In the genomic region with DNA sequence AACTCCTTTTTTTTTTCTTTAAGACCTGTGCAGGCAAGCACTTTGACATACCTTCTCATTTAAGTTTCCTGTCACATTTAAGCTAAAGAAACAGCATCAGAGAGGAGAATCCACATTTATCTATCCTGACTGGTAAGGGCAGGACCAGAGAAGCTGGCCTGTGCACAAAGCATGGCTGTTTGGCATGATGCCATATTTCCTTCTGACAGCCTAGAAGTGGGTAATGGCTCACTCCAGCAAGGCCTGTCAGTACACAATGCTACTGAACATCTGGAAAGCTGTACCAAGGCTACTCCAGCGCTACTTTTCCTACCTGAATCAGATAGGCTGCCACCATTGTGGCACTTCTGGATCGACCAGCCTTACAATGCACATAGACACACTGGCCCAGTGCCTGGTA, we compare ENCODE assay signal across 11 mouse cellular contexts. TPM values are rescaled to one million over a fixed set of nuclear protein-coding genes. Genes with fewer than 3 reads are reported as not detected.
DNase-seq lines count a peak whose midpoint lies in the region; ATAC-seq and TF ChIP-seq lines count a peak whose summit lies in the region.
"Had no signal": no experiment of that assay in that cellular context is flagged by ENCODE, and none has a peak within 500 bp of the region (broad histone marks: within the 10 kb centered on the region; RNA-seq: fewer than 3 reads in every experiment).

No protein-coding gene starts in this region.

- no peak overlapping the region; the same call in 1 of the 2 replicates for H3K4me3 ChIP-seq in gastrocnemius, adult 2 months
- H3K4me3 ChIP-seq in liver, embryonic 11.5 days (ENCODE audit: low read depth, low read length): no peak overlapping the region
- no peak overlapping the region for H3K4me3 ChIP-seq in liver, embryonic 12.5 days
- H3K4me3 ChIP-seq in limb, embryonic 14.5 days (replicated peaks; ENCODE audit: low read length): no peak overlapping the region
- H3K4me3 ChIP-seq: intestine, embryonic 15.5 days had no signal

- no peak for ATAC-seq in liver, embryonic 11.5 days (replicated peaks; ENCODE audit: low FRiP score)
- ATAC-seq in liver, embryonic 12.5 days: no peak
- ATAC-seq in limb, embryonic 14.5 days (ENCODE audit: low FRiP score, low read depth): no peak
- no peak for ATAC-seq in erythroid progenitor cell, adult 5-6 weeks (replicated peaks; ENCODE audit: low FRiP score, poor library complexity, severe bottlenecking)
- ATAC-seq: intestine, embryonic 15.5 days had no signal

- no peak for TF ChIP-seq CTCF in gastrocnemius, adult 2 months (IDR thresholded peaks at IDR 0.05)

- TF ChIP-seq POLR2A in limb, embryonic 14.5 days (IDR thresholded peaks at IDR 0.05; ENCODE audit: borderline replicate concordance, extremely low read depth, insufficient read depth, insufficient read length): no peak

- H3K36me3 ChIP-seq in liver, embryonic 11.5 days (ENCODE audit: control insufficient read depth, insufficient read depth, low read length): peaks cover 38% of the 10 kb centered on the region
- H3K36me3 ChIP-seq in liver, embryonic 12.5 days: peaks cover 67% of the 10 kb centered on the region
- peaks cover 58% of the 10 kb centered on the region for H3K36me3 ChIP-seq in limb, embryonic 14.5 days (ENCODE audit: control insufficient read depth, insufficient read depth, low read length)

- no peaks in the 10 kb centered on the region for H3K9me3 ChIP-seq in liver, embryonic 11.5 days (ENCODE audit: control insufficient read depth, low read length)
- H3K9me3 ChIP-seq in liver, embryonic 12.5 days (replicated peaks): no peaks in the 10 kb centered on the region
- no peaks in the 10 kb centered on the region for H3K9me3 ChIP-seq in limb, embryonic 14.5 days (ENCODE audit: control insufficient read depth, low read length)
- H3K9me3 ChIP-seq: intestine, embryonic 15.5 days had no signal

- no peak overlapping the region for H3K4me2 ChIP-seq in liver, embryonic 11.5 days
- no peak overlapping the region for H3K4me2 ChIP-seq in liver, embryonic 12.5 days
- no peak overlapping the region for H3K4me2 ChIP-seq in limb, embryonic 14.5 days (replicated peaks; ENCODE audit: low read depth, low read length, severe bottlenecking)
- H3K4me2 ChIP-seq: intestine, embryonic 15.5 days had no signal

- H3K27ac ChIP-seq in gastrocnemius, adult 2 months: peak overlapping the region; percentile 4; the same call in 1 of the 2 replicates
- no peak overlapping the region for H3K27ac ChIP-seq in liver, embryonic 11.5 days (ENCODE audit: low read depth, low read length)
- H3K27ac ChIP-seq in liver, embryonic 12.5 days: no peak overlapping the region
- no peak overlapping the region; the same call in 1 of the 2 replicates for H3K27ac ChIP-seq in limb, embryonic 14.5 days (replicated peaks; ENCODE audit: low read depth, low read length)
- H3K27ac ChIP-seq: intestine, embryonic 15.5 days; liver, embryonic 14.5 days had no signal

- peaks cover 9% of the 10 kb centered on the region for H3K4me1 ChIP-seq in liver, embryonic 11.5 days (replicated peaks; ENCODE audit: control insufficient read depth, insufficient read depth, low read length)
- peaks cover 35% of the 10 kb centered on the region for H3K4me1 ChIP-seq in liver, embryonic 12.5 days
- peaks cover 15% of the 10 kb centered on the region for H3K4me1 ChIP-seq in limb, embryonic 14.5 days (ENCODE audit: control insufficient read depth, insufficient read depth, low read length)

- DNase-seq in gastrocnemius, adult 2 months: no peak
- no peak for DNase-seq in gastrocnemius, adult 8-10 months (ENCODE audit: low spot score in 2 of 2)
- no peak for DNase-seq in liver, embryonic 11.5 days (ENCODE audit: low spot score)
- DNase-seq in adrenal gland, postnatal 36 days: peak; percentile 42 to 44
- DNase-seq in limb, embryonic 14.5 days (ENCODE audit: low spot score): peak; percentile 68
- no peak for DNase-seq in embryo, embryonic 11 days
- DNase-seq: thymus, postnatal 36 days had no signal

- no peaks in the 10 kb centered on the region for H3K27me3 ChIP-seq in liver, embryonic 11.5 days (replicated peaks; ENCODE audit: control insufficient read depth, insufficient read depth, low read length)
- no peaks in the 10 kb centered on the region for H3K27me3 ChIP-seq in liver, embryonic 12.5 days (replicated peaks)
- H3K27me3 ChIP-seq in limb, embryonic 14.5 days (ENCODE audit: control insufficient read depth, insufficient read depth, low read length): no peaks in the 10 kb centered on the region
- H3K27me3 ChIP-seq: intestine, embryonic 15.5 days had no signal

- 93% methylated on average over 2 of the region's 2 CpGs for WGBS in liver, embryonic 11.5 days
- 90% methylated on average over 2 of the region's 2 CpGs for WGBS in liver, embryonic 12.5 days (ENCODE audit: insufficient replicate concordance)
- 76% methylated on average over 2 of the region's 2 CpGs for WGBS in limb, embryonic 14.5 days

- intact Hi-C loops in gastrocnemius, adult 2 months (cut with DNase I): loop anchor here (2.0 kb wide), 1 partner anchor 13 kb away; no protein-coding TSS in a partner anchor

- H3K9ac ChIP-seq in liver, embryonic 11.5 days (ENCODE audit: low read depth, low read length): 0 out of 2 replicates have a peak overlapping the region, but pooled peaks have one; percentile 36
- H3K9ac ChIP-seq in liver, embryonic 12.5 days: no peak overlapping the region
- no peak overlapping the region for H3K9ac ChIP-seq in limb, embryonic 14.5 days (ENCODE audit: low read depth, low read length, severe bottlenecking)
- H3K9ac ChIP-seq: intestine, embryonic 15.5 days; liver, embryonic 14.5 days had no signal

RNA-seq across cellular contexts. Expression of a gene that starts 9.0 kb away (rescaled TPM):
- total RNA-seq in gastrocnemius, adult 2 months (2021): 100 to 1,000 TPM; 460 to 625 TPM
- total RNA-seq in gastrocnemius, adult 8-10 months (2022): 100 to 1,000 TPM; 495 to 615 (median 547) TPM
- 223 and 236 TPM in 2 replicates for polyA plus RNA-seq in liver, embryonic 11.5 days (2014; fragmentation: Nextera tagmentation; extraction: Ambion mirVana)
- polyA plus RNA-seq in liver, embryonic 12.5 days (2016; fragmentation: Nextera tagmentation; extraction: Ambion mirVana): 171 and 177 TPM in 2 replicates
- 100 to 1,000 TPM; 365 to 412 TPM for total RNA-seq in adrenal gland, postnatal 36 days (2021)
- 155 and 170 TPM in 2 replicates for polyA plus RNA-seq in limb, embryonic 14.5 days (2012; rRNA removed)
- 207 and 219 TPM in 2 replicates for polyA plus RNA-seq in limb, embryonic 14.5 days (2014; fragmentation: Nextera tagmentation; extraction: Ambion mirVana)
- 54.1 and 60.9 TPM in 2 replicates for total RNA-seq in erythroid progenitor cell, adult 5-6 weeks (2015; ENCODE audit: low replicate concordance)
- total RNA-seq in erythroid progenitor cell, adult 5-6 weeks (2017; ENCODE audit: low replicate concordance): 19.4 and 20.4 TPM in 2 replicates

RNA-seq across cellular contexts. Expression of a gene that starts 9.1 kb away (rescaled TPM):
- 10 to 100 TPM; 18.5 to 20.6 TPM for total RNA-seq in gastrocnemius, adult 2 months (2021)
- total RNA-seq in gastrocnemius, adult 8-10 months (2022): 10 to 100 TPM; 17.9 to 24.0 (median 22.6) TPM
- 32.6 and 34.4 TPM in 2 replicates for polyA plus RNA-seq in liver, embryonic 11.5 days (2014; fragmentation: Nextera tagmentation; extraction: Ambion mirVana)
- polyA plus RNA-seq in liver, embryonic 12.5 days (2016; fragmentation: Nextera tagmentation; extraction: Ambion mirVana): 22.6 and 26.0 TPM in 2 replicates
- total RNA-seq in adrenal gland, postnatal 36 days (2021): 10 to 100 TPM; 32.4 to 37.5 TPM
- polyA plus RNA-seq in limb, embryonic 14.5 days (2012; rRNA removed): 25.5 and 26.8 TPM in 2 replicates
- 30.5 and 33.8 TPM in 2 replicates for polyA plus RNA-seq in limb, embryonic 14.5 days (2014; fragmentation: Nextera tagmentation; extraction: Ambion mirVana)
- 9.0 and 11.3 TPM in 2 replicates for total RNA-seq in erythroid progenitor cell, adult 5-6 weeks (2015; ENCODE audit: low replicate concordance)
- 6.2 and 8.1 TPM in 2 replicates for total RNA-seq in erythroid progenitor cell, adult 5-6 weeks (2017; ENCODE audit: low replicate concordance)

RNA-seq across cellular contexts. Expression of a gene that starts 26.5 kb away (rescaled TPM):
- total RNA-seq in gastrocnemius, adult 2 months (2021): 10 to 100 TPM; 59.5 to 62.3 TPM
- total RNA-seq in gastrocnemius, adult 8-10 months (2022): 10 to 100 TPM; 50.7 to 66.2 (median 63.7) TPM
- polyA plus RNA-seq in liver, embryonic 11.5 days (2014; fragmentation: Nextera tagmentation; extraction: Ambion mirVana): 78.1 and 90.5 TPM in 2 replicates
- 79.4 and 81.3 TPM in 2 replicates for polyA plus RNA-seq in liver, embryonic 12.5 days (2016; fragmentation: Nextera tagmentation; extraction: Ambion mirVana)
- 100 to 1,000 TPM in 1 of 2 experiments, 10 to 100 TPM in 1; 92.7 to 101 TPM for total RNA-seq in adrenal gland, postnatal 36 days (2021)
- polyA plus RNA-seq in limb, embryonic 14.5 days (2012; rRNA removed): 70.3 and 73.1 TPM in 2 replicates
- polyA plus RNA-seq in limb, embryonic 14.5 days (2014; fragmentation: Nextera tagmentation; extraction: Ambion mirVana): 51.5 and 52.2 TPM in 2 replicates
- 96.6 and 114 TPM in 2 replicates for total RNA-seq in erythroid progenitor cell, adult 5-6 weeks (2015; ENCODE audit: low replicate concordance)
- total RNA-seq in erythroid progenitor cell, adult 5-6 weeks (2017; ENCODE audit: low replicate concordance): 117 and 119 TPM in 2 replicates

RNA-seq across cellular contexts. Expression of a gene that starts 28.0 kb away (rescaled TPM):
- 1 to 10 TPM; 4.3 to 6.1 TPM for total RNA-seq in gastrocnemius, adult 2 months (2021)
- total RNA-seq in gastrocnemius, adult 8-10 months (2022): 1 to 10 TPM; 7.6 to 9.8 (median 8.5) TPM
- 6.6 and 6.9 TPM in 2 replicates for polyA plus RNA-seq in liver, embryonic 11.5 days (2014; fragmentation: Nextera tagmentation; extraction: Ambion mirVana)
- 6.6 and 7.3 TPM in 2 replicates for polyA plus RNA-seq in liver, embryonic 12.5 days (2016; fragmentation: Nextera tagmentation; extraction: Ambion mirVana)
- total RNA-seq in adrenal gland, postnatal 36 days (2021): 1 to 10 TPM in 1 of 2 experiments, under 1 TPM in 1; 0.56 to 1.1 TPM
- polyA plus RNA-seq in limb, embryonic 14.5 days (2012; rRNA removed): 28.6 and 38.1 TPM in 2 replicates
- polyA plus RNA-seq in limb, embryonic 14.5 days (2014; fragmentation: Nextera tagmentation; extraction: Ambion mirVana): 32.0 and 35.0 TPM in 2 replicates
- not detected in 2 replicates for total RNA-seq in erythroid progenitor cell, adult 5-6 weeks (2015; ENCODE audit: low replicate concordance)
- not detected in 2 replicates for total RNA-seq in erythroid progenitor cell, adult 5-6 weeks (2017; ENCODE audit: low replicate concordance)

Comparison
In these comparisons a context has a peak if more than half of its experiments do, and no peak if none do; other contexts are left out.
1. DNase-seq: peak in adrenal gland, postnatal 36 days (2 of 2) and limb, embryonic 14.5 days (single experiment); none in gastrocnemius, adult 2 months (single experiment), gastrocnemius, adult 8-10 months (0 of 2), liver, embryonic 11.5 days (single experiment) and embryo, embryonic 11 days (single experiment).
2. RNA of a gene that starts 9.0 kb away (total RNA-seq): 460 to 625 TPM in gastrocnemius, adult 2 months, 495 to 615 TPM in gastrocnemius, adult 8-10 months and 365 to 412 TPM in adrenal gland, postnatal 36 days; 19.4 to 60.9 TPM in erythroid progenitor cell, adult 5-6 weeks; every median in the first group is over 4 times any median in the second.